Mouse (Mus musculus) forebrain, postnatal 0 days (tissue): Measurements from ENCODE around the gene Rad51b. TPM values are rescaled to one million over a fixed set of nuclear protein-coding genes. Genes with fewer than 3 reads are reported as not detected.

Experiments used
- ATAC-seq: fragments of 200-750 bp; cut with Nextera tagmentation; 2 replicates; pipeline ENCODE4 v1.8.0; 2017; ENCODE audit warnings: mild to moderate bottlenecking, moderate library complexity
- DNase-seq: peaks from one replicate; pipeline ENCODE4 v3.0.0-alpha.2; 2015
- H3K27ac ChIP-seq: fragments of 300-500 bp; sonication (generic); 2 replicates; pipeline ENCODE4 v1.5.1; 2014; ENCODE audit warnings: low read depth, mild to moderate bottlenecking, antibody characterized with exemption, low read length, moderate library complexity, mixed read lengths
- H3K27me3 ChIP-seq: fragments of 300-500 bp; sonication (generic); 2 replicates; pipeline ENCODE4 v1.6.1; 2014; ENCODE audit warnings: mild to moderate bottlenecking, low read length, mixed read lengths; ENCODE audit not compliant: insufficient read depth
- H3K36me3 ChIP-seq: fragments of 300-500 bp; sonication (generic); 2 replicates; pipeline ENCODE4 v1.6.1; 2014; ENCODE audit warnings: mild to moderate bottlenecking, moderate library complexity; ENCODE audit not compliant: insufficient read depth
- H3K4me1 ChIP-seq: fragments of 300-500 bp; sonication (generic); 2 replicates; pipeline ENCODE4 v1.6.1; 2014; ENCODE audit warnings: antibody characterized with exemption; ENCODE audit not compliant: insufficient read depth
- H3K4me2 ChIP-seq: fragments of 300-500 bp; sonication (generic); 2 replicates; pipeline ENCODE4 v1.6.1; 2014; ENCODE audit warnings: low read depth, mild to moderate bottlenecking, moderate library complexity
- H3K4me3 ChIP-seq: fragments of 300-500 bp; sonication (generic); 2 replicates; pipeline ENCODE4 v1.5.1; 2014; ENCODE audit warnings: low read depth, low read length, mixed read lengths
- H3K9ac ChIP-seq: fragments of 300-500 bp; sonication (generic); 2 replicates; pipeline ENCODE4 v1.6.1; 2014; ENCODE audit warnings: mild to moderate bottlenecking
- H3K9me3 ChIP-seq: fragments of 300-500 bp; sonication (generic); 2 replicates; pipeline ENCODE4 v1.6.1; 2016; ENCODE audit warnings: low read length
- CTCF ChIP-seq: sonication (generic); IDR thresholded peaks from 2 replicates; pipeline ENCODE4 v1.5.1; 2016; ENCODE audit warnings: antibody characterized with exemption, control low read depth, low read depth
- WGBS: fragments of 180-500 bp; shearing (Covaris S2); extraction: QIAGEN DNeasy Blood & Tissue Kit; methylation state at CpG from one replicate; pipeline ENCODE4 v1.1.7; 2014; 5-methylcytosine and 5-hydroxymethylcytosine counted together
- polyA plus RNA-seq: library from polyadenylated mRNA; unstranded; fragments of >200 nt; fragmentation: Nextera tagmentation; extraction: Ambion mirVana; gene quantifications from 2 replicates; pipeline ENCODE4 v1.2.1, GENCODE M21; 2015
- total RNA-seq: library from RNA; depleted of rRNA; stranded (reverse); fragments of >200 nt; gene quantifications from 2 replicates; pipeline ENCODE4 v1.2.3, GENCODE M21; 2014

The Rad51b gene
- total and polyA plus RNA-seq, 2 experiments from 2014 or later = 0.62 to 1.1 TPM

DNA sequence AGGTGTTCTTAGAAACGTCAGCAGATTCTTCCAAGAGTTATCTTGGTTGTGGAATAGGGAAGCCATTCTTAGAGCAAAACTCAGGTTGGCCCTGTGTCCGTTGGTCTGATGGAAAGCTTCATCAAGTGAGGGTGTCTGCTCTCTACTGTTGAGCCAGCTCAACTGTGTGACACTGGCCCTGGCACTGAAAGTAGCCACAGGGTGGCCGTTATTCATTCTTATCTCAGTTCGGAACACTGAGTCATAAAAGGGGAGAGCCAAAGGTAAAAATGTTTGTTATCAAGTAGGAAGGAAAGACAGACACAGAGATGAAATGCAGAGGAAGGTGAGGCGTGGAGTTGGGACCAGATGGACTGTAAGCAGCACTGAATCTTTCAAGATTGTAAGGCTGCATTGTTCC, 379.8 kb downstream of the Rad51b start:
- no peak for TF ChIP-seq CTCF
- no peak overlapping the region for H3K4me2 ChIP-seq
- no peak overlapping the region for H3K4me3 ChIP-seq
- no peak overlapping the region for H3K9ac ChIP-seq
- DNase-seq (no peak), ATAC-seq (no peak)
- H3K36me3 ChIP-seq = no peaks in the 10 kb centered on the region
- H3K27ac ChIP-seq = no peak overlapping the region
- H3K4me1 ChIP-seq = 0 out of 2 replicates have a peak, but pooled peaks cover 3% of the 10 kb centered on the region
- H3K27me3 ChIP-seq = no peaks in the 10 kb centered on the region
- 90% methylated on average over 5 of the region's 5 CpGs for WGBS
- H3K9me3 ChIP-seq = no peaks in the 10 kb centered on the region

DNA sequence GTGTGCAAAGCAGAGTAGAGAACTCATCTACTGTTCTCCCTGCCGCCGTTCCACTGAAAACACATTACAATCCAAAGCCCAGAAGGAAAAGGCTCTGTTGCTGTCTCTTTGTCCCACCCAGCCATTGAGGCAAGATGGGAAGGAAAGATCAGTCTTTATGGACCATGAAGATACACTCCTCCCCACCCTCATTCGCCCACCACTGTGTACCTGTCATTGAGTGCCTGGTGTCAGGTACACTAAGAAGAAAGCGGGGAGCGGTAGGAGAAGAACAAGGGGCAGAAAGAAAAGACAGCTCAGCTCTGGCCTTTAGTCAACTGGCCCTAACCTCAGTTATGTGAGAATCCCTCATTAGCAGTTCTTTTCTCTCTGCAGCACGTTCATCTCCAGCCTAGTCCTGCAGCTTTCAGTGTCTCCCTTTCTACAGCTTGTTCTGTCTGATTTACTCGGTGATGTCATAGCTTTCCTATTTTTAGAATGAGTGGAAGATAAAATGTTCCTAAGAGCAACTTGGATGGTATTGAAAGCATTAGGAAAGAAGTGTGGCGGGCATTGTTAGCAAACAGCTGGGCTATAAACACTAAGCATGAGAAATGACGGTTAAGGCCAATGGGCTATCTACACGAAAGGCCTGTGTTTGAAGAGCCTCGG, 382.3 kb downstream of the Rad51b start:
- DNase-seq = peak; percentile 45
- no peaks in the 10 kb centered on the region for H3K36me3 ChIP-seq
- H3K4me2 ChIP-seq = no peak overlapping the region
- no peak overlapping the region for H3K9ac ChIP-seq
- 56% methylated on average over 11 of the region's 11 CpGs for WGBS
- H3K4me1 ChIP-seq = 0 out of 2 replicates have a peak, but pooled peaks cover 3% of the 10 kb centered on the region
- peak; percentile 42; the same call in 1 of the 2 replicates for ATAC-seq
- no peaks in the 10 kb centered on the region for H3K9me3 ChIP-seq
- H3K4me3 ChIP-seq = no peak overlapping the region
- no peak for TF ChIP-seq CTCF
- peak overlapping the region; percentile 62 for H3K27ac ChIP-seq
- no peaks in the 10 kb centered on the region for H3K27me3 ChIP-seq

DNA sequence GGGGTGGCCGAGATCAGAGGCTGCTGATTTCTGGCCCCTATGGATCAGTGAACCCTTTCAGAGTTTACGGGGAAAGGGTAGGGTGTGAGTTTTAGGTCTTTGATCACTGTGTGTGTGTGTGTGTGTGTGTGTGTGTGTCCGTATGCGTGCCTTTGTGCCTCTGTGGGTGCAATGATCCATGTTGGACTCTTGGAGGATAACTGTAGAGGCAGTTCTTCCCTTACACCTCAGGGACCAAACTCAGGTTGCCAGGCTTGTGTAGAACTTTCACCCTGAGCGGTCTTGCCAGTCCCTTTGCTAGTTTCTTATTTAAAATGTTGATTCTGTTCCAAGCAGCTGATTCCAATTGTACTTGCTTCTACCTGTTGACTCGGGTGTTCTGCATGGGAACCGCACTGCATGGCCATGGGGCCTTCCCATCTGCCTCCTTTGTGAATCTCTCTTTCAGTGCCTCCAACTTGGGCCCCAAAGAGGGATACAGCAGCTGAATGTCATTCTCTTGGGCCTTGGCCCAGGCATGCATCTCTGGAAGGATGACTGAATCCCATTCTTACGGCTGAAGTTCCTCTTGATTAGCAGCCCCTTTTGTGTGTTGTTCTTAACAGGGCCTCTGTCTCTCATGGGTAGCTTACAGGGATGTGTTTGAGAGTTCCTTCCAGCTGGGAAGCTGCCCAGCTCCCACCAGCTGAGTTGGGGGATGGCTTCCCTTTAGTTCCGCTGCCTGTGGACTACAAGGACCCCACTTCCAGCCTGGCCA, 383.0 kb downstream of the Rad51b start:
- Histone ChIP-seq H3K4me3 (no peak overlapping the region), H3K36me3 (no peaks in the 10 kb centered on the region), H3K9ac (no peak overlapping the region), H3K4me1 (0 out of 2 replicates have a peak, but pooled peaks cover 3% of the 10 kb centered on the region), H3K27me3 (no peaks in the 10 kb centered on the region), H3K4me2 (no peak overlapping the region), H3K27ac (peak overlapping the region; percentile 72), H3K9me3 (no peaks in the 10 kb centered on the region)
- TF ChIP-seq CTCF = no peak
- DNase-seq (peak; percentile 69), ATAC-seq (peak; percentile 85)
- 39% methylated on average over 9 of the region's 9 CpGs for WGBS

DNA sequence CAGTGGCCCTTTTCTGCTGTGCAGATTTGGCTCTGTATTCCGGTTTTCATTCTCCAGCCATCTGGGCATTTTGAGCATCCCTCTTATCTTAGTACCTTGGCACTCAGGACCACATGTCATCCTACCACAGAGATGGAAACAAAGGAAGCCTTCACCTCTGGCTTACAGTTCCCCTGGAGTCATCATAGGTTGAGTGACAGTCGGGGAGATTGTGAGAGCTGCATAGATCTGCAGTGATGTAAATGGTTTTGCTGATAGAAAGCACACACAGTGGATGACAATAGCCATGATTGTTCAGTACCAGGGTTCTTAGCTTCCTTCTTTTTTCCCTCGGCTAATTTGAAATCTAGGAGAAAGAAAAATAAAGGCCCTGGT, 383.6 kb downstream of the Rad51b start:
- H3K27ac ChIP-seq = peak overlapping the region; percentile 72
- no peaks in the 10 kb centered on the region for H3K36me3 ChIP-seq
- DNase-seq = no peak
- H3K27me3 ChIP-seq = no peaks in the 10 kb centered on the region
- no peak overlapping the region for H3K4me3 ChIP-seq
- no peak for TF ChIP-seq CTCF
- H3K9ac ChIP-seq = no peak overlapping the region
- 21% methylated on average over 3 of the region's 3 CpGs for WGBS
- no peaks in the 10 kb centered on the region for H3K9me3 ChIP-seq
- H3K4me2 ChIP-seq = no peak overlapping the region
- 0 out of 2 replicates have a peak, but pooled peaks cover 3% of the 10 kb centered on the region for H3K4me1 ChIP-seq
- ATAC-seq = peak; percentile 60; the same call in 1 of the 2 replicates

DNA sequence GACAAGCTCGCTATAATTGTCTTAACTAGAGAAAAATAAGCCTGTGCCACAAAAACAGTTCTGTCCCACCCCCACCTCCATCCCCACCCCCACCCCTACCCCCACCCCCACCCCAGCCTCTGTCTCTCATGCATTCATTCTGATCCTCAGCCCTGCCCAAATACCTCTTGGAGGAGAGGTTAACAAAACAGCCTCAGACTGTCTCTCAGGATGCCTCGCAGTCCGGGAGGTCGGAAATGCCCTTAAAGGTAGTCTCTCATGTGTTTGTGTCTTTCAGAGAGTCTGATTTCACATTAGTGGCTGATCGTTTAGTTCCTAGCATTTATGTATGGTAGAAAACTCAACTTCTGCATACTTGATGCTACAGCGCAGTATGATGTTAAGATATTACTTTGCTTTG, 384.5 kb downstream of the Rad51b start:
- Histone ChIP-seq H3K4me1 (0 out of 2 replicates have a peak, but pooled peaks cover 3% of the 10 kb centered on the region), H3K27me3 (no peaks in the 10 kb centered on the region), H3K4me2 (no peak overlapping the region), H3K36me3 (no peaks in the 10 kb centered on the region), H3K9me3 (no peaks in the 10 kb centered on the region), H3K4me3 (no peak overlapping the region), H3K9ac (no peak overlapping the region), H3K27ac (no peak overlapping the region)
- TF ChIP-seq CTCF = no peak
- DNase-seq = no peak
- no peak for ATAC-seq
- 71% methylated on average over 6 of the region's 6 CpGs for WGBS

- Histone ChIP-seq H3K9ac (no peak overlapping the region), H3K27ac (no peak overlapping the region), H3K9me3 (no peaks in the 10 kb centered on the region), H3K4me1 (0 out of 2 replicates have a peak, but pooled peaks cover 3% of the 10 kb centered on the region), H3K27me3 (no peaks in the 10 kb centered on the region), H3K36me3 (no peaks in the 10 kb centered on the region), H3K4me2 (no peak overlapping the region), H3K4me3 (no peak overlapping the region)
- DNase-seq (no peak), ATAC-seq (no peak)
- WGBS = 50% methylated on average over 3 of the region's 3 CpGs
- no peak for TF ChIP-seq CTCF
Measured at GRCm38 (mm10) chr12:79683350-79683749, 386.3 kb downstream of the Rad51b start.

DNA sequence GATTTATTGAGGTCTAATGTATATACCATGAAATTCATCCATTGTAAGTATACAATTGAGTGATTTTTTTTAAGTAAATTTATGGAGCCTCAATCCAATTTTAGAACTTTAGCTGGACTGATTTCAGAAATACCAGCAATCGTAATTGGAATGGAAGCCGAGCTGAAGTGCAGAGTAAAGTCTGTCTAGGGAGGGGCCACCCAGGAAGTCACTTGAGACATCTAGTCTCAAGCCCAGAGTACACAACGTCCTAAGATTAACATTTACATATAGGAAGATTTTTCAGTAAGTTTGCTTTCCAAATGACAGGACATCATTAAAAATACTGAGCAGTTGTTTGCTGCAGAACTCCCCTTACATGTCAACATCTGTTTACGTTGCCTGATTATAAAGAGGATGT, 386.7 kb downstream of the Rad51b start:
- no peak for DNase-seq
- H3K27me3 ChIP-seq = no peaks in the 10 kb centered on the region
- H3K9ac ChIP-seq = no peak overlapping the region
- no peak overlapping the region for H3K4me2 ChIP-seq
- no peaks in the 10 kb centered on the region for H3K36me3 ChIP-seq
- 0 out of 2 replicates have a peak, but pooled peaks cover 3% of the 10 kb centered on the region for H3K4me1 ChIP-seq
- no peaks in the 10 kb centered on the region for H3K9me3 ChIP-seq
- no peak for ATAC-seq
- no peak overlapping the region for H3K27ac ChIP-seq
- H3K4me3 ChIP-seq = no peak overlapping the region
- 77% methylated on average over 4 of the region's 4 CpGs for WGBS
- no peak for TF ChIP-seq CTCF
